Mouse (Mus musculus) stomach, postnatal 0 days (tissue): ENCODE data around the gene Pltp.

ENCODE experiments used
- CTCF ChIP-seq: IDR thresholded peaks from 2 replicates; pipeline ENCODE4 v1.5.1; 2016; ENCODE audit warnings: antibody characterized with exemption, low read depth, mild to moderate bottlenecking, moderate library complexity
- EP300 ChIP-seq: optimal IDR thresholded peaks from 2 replicates; pipeline ENCODE3; 2016; ENCODE audit warnings: antibody characterized with exemption

- TF ChIP-seq CTCF: no peak
- TF ChIP-seq EP300: no peak
Measured at GRCm38 (mm10) chr2:164857842-164858553, 487 bp upstream of the Pltp start.
